Mouse (Mus musculus): Measurements from ENCODE around the gene Tsacc. TPM values are rescaled to one million over a fixed set of nuclear protein-coding genes. Genes with fewer than 3 reads are reported as not detected.

Tsacc gene
- polyA plus RNA-seq (2015; fragmentation: Nextera tagmentation; extraction: Ambion mirVana): 15.6 and 19.1 TPM in 2 replicates

DNA sequence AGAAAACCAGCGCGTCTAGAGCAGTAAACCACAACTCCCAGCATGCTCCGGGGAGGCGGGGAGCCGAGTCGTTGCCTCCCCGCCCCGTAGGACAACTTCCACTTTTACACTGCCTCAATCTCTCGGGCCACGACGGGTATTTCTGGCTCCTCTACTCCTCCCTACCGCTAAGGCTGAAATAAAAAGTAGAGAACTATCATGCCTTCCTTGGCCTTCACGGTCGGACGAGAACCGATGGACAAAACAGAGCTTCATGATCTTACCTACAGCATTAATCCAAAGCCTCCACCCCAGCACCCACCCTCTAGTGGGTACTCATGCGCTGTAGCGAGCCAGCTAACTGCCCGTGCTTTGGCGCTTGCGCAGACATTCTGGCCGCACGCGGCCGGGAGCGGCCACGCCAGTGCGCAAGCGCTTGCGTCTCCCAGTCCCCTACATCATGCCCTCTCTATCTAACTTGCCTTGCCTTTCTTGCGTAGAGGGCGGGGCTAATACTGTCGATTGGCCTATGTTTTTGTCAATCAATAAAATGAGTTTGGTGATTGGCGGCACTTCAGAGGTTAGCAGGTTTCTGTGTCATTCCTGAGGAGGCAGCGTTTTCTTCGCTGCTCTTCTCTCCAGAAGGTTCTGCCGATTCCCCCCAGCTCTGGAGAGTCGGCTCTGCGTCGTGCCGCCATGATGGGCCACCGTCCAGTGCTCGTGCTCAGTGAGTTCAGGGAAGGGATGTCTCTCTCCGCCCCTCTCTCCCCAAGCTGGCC is at the start of gene Tsacc, which contains the start of gene Cct3:
Gene Tsacc, minus strand, starts transcription at position 439 of the 758 bp plus-strand sequence.
Gene Cct3, plus strand, starts transcription at position 556 of the 758 bp plus-strand sequence.

DNA sequence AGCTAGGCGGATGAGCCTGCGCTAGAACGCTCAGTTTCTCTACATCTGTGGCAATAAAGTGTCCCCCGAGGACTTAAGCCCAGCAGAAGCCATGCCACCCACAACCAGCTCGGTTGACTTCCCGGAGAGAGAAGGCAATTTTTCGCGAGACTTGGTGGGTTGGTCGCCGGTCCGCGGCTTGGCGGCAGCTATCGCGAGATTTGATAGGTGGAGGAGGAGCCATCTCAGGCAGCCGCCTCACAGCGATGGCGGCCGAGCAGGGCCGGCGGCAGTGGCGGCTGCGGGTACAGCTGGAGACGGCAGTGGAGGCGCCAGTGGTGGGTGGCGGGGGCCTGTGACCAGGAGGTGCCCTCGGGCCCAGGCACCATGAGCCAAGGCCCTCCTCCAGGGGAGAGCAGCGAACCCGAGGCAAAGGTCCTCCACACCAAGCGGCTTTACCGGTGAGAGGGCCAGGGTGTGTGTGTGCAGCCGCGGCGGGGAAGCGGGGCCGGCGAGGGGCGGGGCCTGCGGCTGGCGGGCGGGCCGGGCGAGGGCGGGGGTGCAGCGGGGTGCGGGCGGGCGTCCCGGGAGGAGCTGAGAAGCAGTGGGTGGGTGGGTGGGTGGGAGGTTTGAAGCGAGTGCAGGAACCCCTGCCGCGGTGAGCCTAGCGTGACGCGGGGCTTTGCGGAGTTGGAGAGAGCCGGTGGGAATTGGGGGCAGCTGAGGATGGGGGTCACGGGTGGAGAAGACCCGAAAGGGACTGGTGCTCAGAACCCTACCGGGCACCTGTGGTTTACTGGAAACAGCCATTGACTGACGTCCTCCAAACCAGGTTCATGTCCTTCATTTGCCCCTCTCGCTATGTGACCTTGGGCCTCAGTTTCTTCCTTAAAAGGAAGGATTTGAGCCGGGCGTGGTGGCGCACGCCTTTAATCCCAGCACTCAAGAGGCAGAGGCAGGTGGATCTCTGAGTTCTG is 39.5 kb upstream of the Tsacc start, which contains the start of the genes Tmem79 and Smg5:
Gene Tmem79, minus strand, starts transcription at position 91 of the 956 bp plus-strand sequence.
Gene Smg5, plus strand, starts transcription at position 203 of the 956 bp plus-strand sequence.

DNA sequence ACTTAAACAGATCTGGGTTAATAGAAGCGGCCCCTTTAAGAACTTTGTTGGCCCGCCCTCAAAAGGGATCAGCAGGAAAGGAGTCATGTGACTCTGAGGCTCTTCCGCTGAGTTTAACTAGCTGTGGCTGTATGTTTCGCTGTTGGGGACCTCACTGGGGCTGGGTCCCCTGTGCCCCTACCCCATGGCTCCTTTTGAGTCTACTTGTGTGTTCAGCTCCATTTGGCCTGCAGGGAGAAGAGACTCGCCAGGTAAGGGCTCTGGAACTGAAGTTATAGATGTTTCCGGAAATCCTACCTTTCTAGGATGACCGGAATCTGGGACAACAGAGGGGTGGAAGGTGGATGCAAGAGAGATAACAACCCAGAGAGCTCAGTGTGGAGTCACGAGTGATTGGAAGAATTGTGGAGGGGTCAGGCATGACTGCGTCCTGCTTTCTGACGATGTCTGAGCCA is 28.2 kb upstream of the Tsacc start, which contains the start of gene Glmp:
Gene Glmp, plus strand, starts transcription at position 73 of the 455 bp plus-strand sequence.

GRCm38 (mm10) chr3:88287110-88287509 is 9.7 kb downstream of the Tsacc start, which contains the start of gene Gm38392:
Gene Gm38392, minus strand, starts transcription at chr3:88287210.

GRCm38 (mm10) chr3:88254268-88254926 is 42.4 kb downstream of the Tsacc start, which contains the start of gene Rhbg:
Gene Rhbg, minus strand, starts transcription at chr3:88254709.

Other genes with a start within 250 kb of the Tsacc start
- gene Naxe, start 238.5 kb downstream of the Tsacc start, polyA plus RNA-seq (2015; fragmentation: Nextera tagmentation; extraction: Ambion mirVana): 106 and 125 TPM in 2 replicates
- gene Ttc24, start 218.7 kb downstream of the Tsacc start, polyA plus RNA-seq (2015; fragmentation: Nextera tagmentation; extraction: Ambion mirVana): not detected in 2 replicates
- 5.1 and 5.8 TPM in 2 replicates for gene Iqgap3, start 215.0 kb downstream of the Tsacc start, polyA plus RNA-seq (2015; fragmentation: Nextera tagmentation; extraction: Ambion mirVana)
- 63.1 and 70.4 TPM in 2 replicates for gene Mef2d, start 154.6 kb downstream of the Tsacc start, polyA plus RNA-seq (2015; fragmentation: Nextera tagmentation; extraction: Ambion mirVana)
- 1.3 TPM in 1 of 2 replicates, not detected in the other for gene Rhbg, start 42.3 kb downstream of the Tsacc start, polyA plus RNA-seq (2015; fragmentation: Nextera tagmentation; extraction: Ambion mirVana)
- 0.13 TPM in 1 of 2 replicates, not detected in the other for gene Gm38392, start 9.8 kb downstream of the Tsacc start, polyA plus RNA-seq (2015; fragmentation: Nextera tagmentation; extraction: Ambion mirVana)
- gene Cct3, start 117 bp upstream of the Tsacc start, polyA plus RNA-seq (2015; fragmentation: Nextera tagmentation; extraction: Ambion mirVana): 249 and 260 TPM in 2 replicates
- 94.0 and 119 TPM in 2 replicates for gene Glmp, start 28.0 kb upstream of the Tsacc start, polyA plus RNA-seq (2015; fragmentation: Nextera tagmentation; extraction: Ambion mirVana)
- 1.2 and 2.7 TPM in 2 replicates for gene Tmem79, start 39.1 kb upstream of the Tsacc start, polyA plus RNA-seq (2015; fragmentation: Nextera tagmentation; extraction: Ambion mirVana)
- gene Smg5, start 39.3 kb upstream of the Tsacc start, polyA plus RNA-seq (2015; fragmentation: Nextera tagmentation; extraction: Ambion mirVana): 20.1 and 21.9 TPM in 2 replicates
- 2.0 and 2.7 TPM in 2 replicates for gene Paqr6, start 67.6 kb upstream of the Tsacc start, polyA plus RNA-seq (2015; fragmentation: Nextera tagmentation; extraction: Ambion mirVana)
- not detected in 2 replicates for gene Bglap3, start 75.7 kb upstream of the Tsacc start, polyA plus RNA-seq (2015; fragmentation: Nextera tagmentation; extraction: Ambion mirVana)
- gene Bglap2, start 81.7 kb upstream of the Tsacc start, polyA plus RNA-seq (2015; fragmentation: Nextera tagmentation; extraction: Ambion mirVana): not detected in 2 replicates
- not detected in 2 replicates for gene Bglap, start 87.5 kb upstream of the Tsacc start, polyA plus RNA-seq (2015; fragmentation: Nextera tagmentation; extraction: Ambion mirVana)
- 48.7 and 61.8 TPM in 2 replicates for gene Pmf1, start 113.3 kb upstream of the Tsacc start, polyA plus RNA-seq (2015; fragmentation: Nextera tagmentation; extraction: Ambion mirVana)
- 7.8 and 9.0 TPM in 2 replicates for gene Slc25a44, start 128.1 kb upstream of the Tsacc start, polyA plus RNA-seq (2015; fragmentation: Nextera tagmentation; extraction: Ambion mirVana)
- 1.8 and 3.0 TPM in 2 replicates for gene Sema4a, start 164.2 kb upstream of the Tsacc start, polyA plus RNA-seq (2015; fragmentation: Nextera tagmentation; extraction: Ambion mirVana)
- 374 and 437 TPM in 2 replicates for gene Lmna, start 213.0 kb upstream of the Tsacc start, polyA plus RNA-seq (2015; fragmentation: Nextera tagmentation; extraction: Ambion mirVana)
- 2.9 TPM in 2 replicates for gene Mex3a, start 235.4 kb upstream of the Tsacc start, polyA plus RNA-seq (2015; fragmentation: Nextera tagmentation; extraction: Ambion mirVana)

All from skeletal muscle tissue, postnatal 0 days (tissue).